Mouse (Mus musculus) stomach, postnatal 0 days (tissue): ENCODE results near the gene Ubl4a. TPM values are rescaled to one million over a fixed set of nuclear protein-coding genes. Genes with fewer than 3 reads are reported as not detected.
A peak's percentile ranks its signal among the peaks of the same experiment; 100 is the strongest.

Experiments
- ATAC-seq: fragments of 200-750 bp; cut with Nextera tagmentation; 2 replicates; pipeline ENCODE4 v1.8.0; 2017; ENCODE audit not compliant: low FRiP score, low TSS enrichment
- DNase-seq: peaks from one replicate; pipeline ENCODE4 v3.0.0-alpha.2; 2016; ENCODE audit warnings: low spot score
- H3K27ac ChIP-seq: fragments of 300-500 bp; sonication (generic); replicated peaks from 2 replicates; pipeline ENCODE4 v1.5.1; 2014; ENCODE audit warnings: mild to moderate bottlenecking, control low read depth
- H3K27me3 ChIP-seq: fragments of 300-500 bp; sonication (generic); 2 replicates; pipeline ENCODE4 v1.6.1; 2014; ENCODE audit warnings: low read length; ENCODE audit not compliant: control insufficient read depth, insufficient read depth
- H3K36me3 ChIP-seq: fragments of 300-500 bp; sonication (generic); 2 replicates; pipeline ENCODE4 v1.6.1; 2014; ENCODE audit warnings: low read length, mixed read lengths; ENCODE audit not compliant: control insufficient read depth, insufficient read depth
- H3K4me1 ChIP-seq: fragments of 300-500 bp; sonication (generic); replicated peaks from 2 replicates; pipeline ENCODE4 v1.6.1; 2014; ENCODE audit warnings: antibody characterized with exemption; ENCODE audit not compliant: control insufficient read depth, insufficient read depth
- H3K4me2 ChIP-seq: fragments of 300-500 bp; sonication (generic); replicated peaks from 2 replicates; pipeline ENCODE4 v1.6.1; 2014; ENCODE audit warnings: low read depth, mild to moderate bottlenecking, control low read depth, moderate library complexity
- H3K4me3 ChIP-seq: fragments of 300-500 bp; sonication (generic); 2 replicates; pipeline ENCODE4 v1.5.1; 2014; ENCODE audit warnings: low read depth, low read length, control low read depth
- H3K9ac ChIP-seq: fragments of 300-500 bp; sonication (generic); 2 replicates; pipeline ENCODE4 v1.6.1; 2014; ENCODE audit warnings: mild to moderate bottlenecking, low read length, control low read depth, mixed read lengths
- H3K9me3 ChIP-seq: fragments of 300-500 bp; sonication (generic); 2 replicates; pipeline ENCODE4 v1.6.1; 2016; ENCODE audit warnings: low read length; ENCODE audit not compliant: control insufficient read depth
- CTCF ChIP-seq: IDR thresholded peaks from 2 replicates; pipeline ENCODE4 v1.5.1; 2016; ENCODE audit warnings: antibody characterized with exemption, low read depth, mild to moderate bottlenecking, moderate library complexity
- EP300 ChIP-seq: optimal IDR thresholded peaks from 2 replicates; pipeline ENCODE3; 2016; ENCODE audit warnings: antibody characterized with exemption
- WGBS: fragments of 180-500 bp; shearing (Covaris S2); extraction: QIAGEN DNeasy Blood & Tissue Kit; methylation state at CpG from one replicate; pipeline ENCODE4 v1.1.7; 2014; 5-methylcytosine and 5-hydroxymethylcytosine counted together
- microRNA-seq: library from miRNA; unstranded; fragments of <30 nt; microRNA quantifications from one replicate; pipeline ENCODE4, GENCODE M21; 2016
- polyA plus RNA-seq: library from polyadenylated mRNA; unstranded; fragments of >200 nt; fragmentation: Nextera tagmentation; extraction: Ambion mirVana; gene quantifications from 2 replicates; pipeline ENCODE4 v1.2.1, GENCODE M21; 2015

Ubl4a gene
- polyA plus RNA-seq, 1 experiment from 2014 or later: 63.5 TPM

DNA sequence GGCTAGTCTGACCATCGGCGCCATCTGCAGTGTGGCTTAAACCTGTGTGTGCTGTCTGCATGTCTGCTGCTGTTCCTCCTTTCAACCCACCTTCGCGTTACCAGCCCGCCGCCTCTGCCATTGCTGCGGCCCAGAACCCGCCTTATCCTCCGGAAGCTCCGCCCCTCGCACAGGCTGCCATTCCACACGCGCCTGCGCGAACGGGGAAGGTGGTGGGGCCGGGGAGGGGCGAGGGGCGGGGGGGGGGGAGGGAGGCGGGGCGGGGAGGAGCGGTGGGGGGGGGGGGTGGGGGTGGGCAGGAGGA is 19.6 kb downstream of the Ubl4a start, which contains the start of gene Lage3:
TSS of gene Lage3 (minus strand) at position 152 of the 304 bp plus-strand sequence.
- 15% methylated on average over 10 of the region's 22 CpGs for WGBS
- Histone ChIP-seq H3K4me1 (no peaks in the 10 kb centered on the region), H3K36me3 (no peaks in the 10 kb centered on the region), H3K9me3 (no peaks in the 10 kb centered on the region), H3K27ac (peak within 1 kb of the TSS; percentile 30; the same call in 1 of the 2 replicates), H3K4me3 (peak within 1 kb of the TSS; percentile 39), H3K27me3 (no peaks in the 10 kb centered on the region), H3K9ac (peak within 1 kb of the TSS; percentile 54), H3K4me2 (peak within 1 kb of the TSS; percentile 64)
- ATAC-seq: peak; percentile 83; the same call in 1 of the 2 replicates
- DNase-seq: peak; percentile 78
- no peak for TF ChIP-seq CTCF
- no peak for TF ChIP-seq EP300

DNA sequence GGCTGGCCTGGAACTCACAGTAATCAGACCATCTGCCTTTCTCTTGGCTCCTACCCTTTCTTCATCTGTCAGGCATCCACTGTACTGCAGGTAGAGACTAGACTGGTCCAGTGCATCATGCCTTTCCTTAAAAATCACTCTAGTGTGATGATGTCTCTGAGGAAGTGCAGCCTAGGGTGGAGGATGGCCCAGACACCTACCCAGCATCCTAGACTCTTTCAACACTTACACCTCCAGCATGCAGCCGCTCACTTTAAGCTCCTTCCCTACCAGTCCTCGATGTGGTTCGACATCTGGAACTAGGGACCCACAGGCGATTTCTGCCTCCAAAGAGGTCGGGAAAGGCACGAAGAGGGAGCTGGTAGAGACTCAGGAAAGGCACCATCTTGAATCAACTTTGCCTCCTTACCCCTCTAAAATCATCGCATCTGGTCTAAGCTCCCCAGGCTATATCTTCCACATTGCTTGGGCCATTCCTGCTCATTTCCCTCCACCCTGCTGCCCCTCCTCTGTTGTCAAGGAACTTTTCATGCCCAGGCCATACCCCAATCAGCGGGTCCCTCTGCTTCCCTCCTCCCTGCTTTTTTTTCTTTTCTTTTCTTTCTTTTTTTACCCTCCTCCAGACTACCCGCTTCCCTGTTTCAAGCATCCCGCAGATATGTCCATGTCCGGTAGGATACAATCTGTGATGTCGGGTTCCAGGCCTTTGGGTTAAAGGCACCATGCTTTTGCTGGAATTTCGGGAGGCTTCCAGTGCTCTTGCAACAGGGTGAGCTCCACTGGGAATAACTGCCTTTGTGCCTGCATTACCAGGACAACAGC is 20.2 kb downstream of the Ubl4a start:
- TF ChIP-seq EP300: no peak
- TF ChIP-seq CTCF: no peak
- Histone ChIP-seq H3K36me3 (no peaks in the 10 kb centered on the region), H3K27me3 (no peaks in the 10 kb centered on the region), H3K9me3 (no peaks in the 10 kb centered on the region), H3K4me3 (peak overlapping the region; percentile 39), H3K9ac (peak overlapping the region; percentile 54), H3K27ac (peak overlapping the region; percentile 30; the same call in 1 of the 2 replicates), H3K4me1 (no peaks in the 10 kb centered on the region), H3K4me2 (peak overlapping the region; percentile 64)
- DNase-seq (no peak), ATAC-seq (peak; percentile 29; the same call in 1 of the 2 replicates)
- WGBS: 20% methylated on average over 13 of the region's 13 CpGs

GRCm38 (mm10) chrX:74330166-74330930 is 42.7 kb downstream of the Ubl4a start:
- TF ChIP-seq EP300 (no peak), CTCF (no peak)
- Histone ChIP-seq H3K27me3 (no peaks in the 10 kb centered on the region), H3K4me1 (no peaks in the 10 kb centered on the region), H3K36me3 (no peaks in the 10 kb centered on the region), H3K4me2 (peak overlapping the region; percentile 56; the same call in 1 of the 2 replicates), H3K27ac (no peak overlapping the region; the same call in 1 of the 2 replicates), H3K9me3 (no peaks in the 10 kb centered on the region), H3K4me3 (no peak overlapping the region), H3K9ac (no peak overlapping the region)
- ATAC-seq (no peak), DNase-seq (no peak)
- WGBS: 29% methylated on average over 2 of the region's 2 CpGs

DNA sequence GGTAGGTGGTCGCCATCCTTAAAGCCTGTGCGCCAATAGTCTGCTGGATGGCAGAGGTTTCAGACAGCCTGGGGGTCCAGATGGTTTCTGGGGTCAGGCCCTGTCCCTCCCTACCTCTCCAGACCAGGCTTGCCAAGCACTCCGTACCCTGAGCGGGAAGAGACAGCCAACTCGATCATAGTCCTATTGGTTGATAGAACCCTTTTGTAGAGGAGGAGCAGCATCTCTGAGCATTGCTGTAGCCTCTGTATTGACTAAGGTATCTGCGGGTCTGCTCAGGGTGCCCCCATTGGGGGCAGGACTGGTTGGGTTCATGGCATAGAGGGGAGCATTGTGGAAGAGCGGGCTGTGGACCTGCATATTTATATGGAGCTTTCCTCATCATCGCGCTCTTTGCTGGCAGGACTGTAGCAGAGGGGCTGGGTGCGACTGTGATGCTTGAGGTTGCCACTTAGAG is 43.8 kb downstream of the Ubl4a start:
- DNase-seq: no peak
- H3K9ac ChIP-seq: peak overlapping the region; percentile 66
- no peaks in the 10 kb centered on the region for H3K4me1 ChIP-seq
- peak overlapping the region; percentile 56 for H3K4me2 ChIP-seq
- WGBS: 19% methylated on average over 10 of the region's 10 CpGs
- H3K27me3 ChIP-seq: no peaks in the 10 kb centered on the region
- H3K36me3 ChIP-seq: no peaks in the 10 kb centered on the region
- ATAC-seq: peak; percentile 4; the same call in 1 of the 2 replicates
- no peak overlapping the region for H3K27ac ChIP-seq
- H3K4me3 ChIP-seq: peak overlapping the region; percentile 41
- H3K9me3 ChIP-seq: no peaks in the 10 kb centered on the region
- TF ChIP-seq EP300: no peak
- no peak for TF ChIP-seq CTCF

GRCm38 (mm10) chrX:74328725-74329161 is 44.3 kb downstream of the Ubl4a start, which contains the start of gene Plxna3:
Gene Plxna3 (plus strand): TSS chrX:74329066.
- peak; percentile 81 for DNase-seq

More at GRCm38 (mm10) chrX:74328725-74329161, 44.3 kb downstream of the Ubl4a start, which contains the start of gene Plxna3:
- 15% methylated on average over 18 of the region's 30 CpGs for WGBS
- TF ChIP-seq EP300 (no peak), CTCF (no peak)
- Histone ChIP-seq H3K27ac (peak within 1 kb of the TSS; percentile 73), H3K9me3 (no peaks in the 10 kb centered on the region), H3K4me2 (peak within 1 kb of the TSS; percentile 56), H3K4me1 (no peaks in the 10 kb centered on the region), H3K27me3 (no peaks in the 10 kb centered on the region), H3K4me3 (peak within 1 kb of the TSS; percentile 41), H3K36me3 (no peaks in the 10 kb centered on the region), H3K9ac (peak within 1 kb of the TSS; percentile 66)
- peak; percentile 94 for ATAC-seq

Small RNA genes lying within 50 kb of the gene (microRNA-seq; reads per million reads assigned to microRNA genes)
- not detected for gene Mir7092

Other genes with a start within 250 kb of the Ubl4a start
- gene Opn1mw, start 245.8 kb downstream of the Ubl4a start, polyA plus RNA-seq: not detected in 2 replicates
- gene Mecp2, start 237.9 kb downstream of the Ubl4a start, polyA plus RNA-seq: 6.8 and 6.9 TPM in 2 replicates
- not detected in 2 replicates for gene Tex28, start 205.4 kb downstream of the Ubl4a start, polyA plus RNA-seq
- 0.08 and 0.13 TPM in 2 replicates for gene Tktl1, start 196.0 kb downstream of the Ubl4a start, polyA plus RNA-seq
- 256 and 289 TPM in 2 replicates for gene Flna, start 123.4 kb downstream of the Ubl4a start, polyA plus RNA-seq
- 20.9 TPM in 2 replicates for gene Emd, start 118.5 kb downstream of the Ubl4a start, polyA plus RNA-seq
- gene Rpl10, start 102.4 kb downstream of the Ubl4a start, polyA plus RNA-seq: 762 and 787 TPM in 2 replicates
- gene Taz, start 91.3 kb downstream of the Ubl4a start, polyA plus RNA-seq: 59.5 and 71.1 TPM in 2 replicates
- 15.6 and 15.8 TPM in 2 replicates for gene Dnase1l1, start 90.9 kb downstream of the Ubl4a start, polyA plus RNA-seq
- 106 and 107 TPM in 2 replicates for gene Atp6ap1, start 76.1 kb downstream of the Ubl4a start, polyA plus RNA-seq
- 75.8 and 79.3 TPM in 2 replicates for gene Gdi1, start 68.2 kb downstream of the Ubl4a start, polyA plus RNA-seq
- gene Fam50a, start 60.2 kb downstream of the Ubl4a start, polyA plus RNA-seq: 37.6 and 37.8 TPM in 2 replicates
- gene Plxna3, start 44.2 kb downstream of the Ubl4a start, polyA plus RNA-seq: 2.9 and 3.2 TPM in 2 replicates
- 88.1 and 90.9 TPM in 2 replicates for gene Lage3, start 19.6 kb downstream of the Ubl4a start, polyA plus RNA-seq
- gene Slc10a3, start 131 bp upstream of the Ubl4a start, polyA plus RNA-seq: 20.0 and 20.6 TPM in 2 replicates
- 25.0 and 26.0 TPM in 2 replicates for gene Fam3a, start 20.1 kb upstream of the Ubl4a start, polyA plus RNA-seq
- 15.8 and 16.7 TPM in 2 replicates for gene Ikbkg, start 20.1 kb upstream of the Ubl4a start, polyA plus RNA-seq
- gene G6pdx, start 56.0 kb upstream of the Ubl4a start, polyA plus RNA-seq: 83.7 and 90.3 TPM in 2 replicates
- gene Gm6880, start 108.2 kb upstream of the Ubl4a start, polyA plus RNA-seq: 0.25 TPM in 1 of 2 replicates, not detected in the other
- gene Olfr1326-ps1, start 201.7 kb upstream of the Ubl4a start, polyA plus RNA-seq: not detected in 2 replicates
- gene Olfr1325, start 219.5 kb upstream of the Ubl4a start, polyA plus RNA-seq: not detected in 2 replicates